Mouse (Mus musculus) liver, adult 2 months (tissue): ENCODE measurements around the gene Zc3h12a. TPM values are rescaled to one million over a fixed set of nuclear protein-coding genes. Genes with fewer than 3 reads are reported as not detected.
A peak's percentile ranks its signal among the peaks of the same experiment; 100 is the strongest.

Experiments used
- DNase-seq: peaks from one replicate; pipeline ENCODE4 v3.0.0-alpha.2; 2011; ENCODE audit warnings: low read depth, low spot score; ENCODE audit errors: extremely low read depth
- H3K27ac ChIP-seq: fragments of 200-500 bp; replicated peaks from 2 replicates; pipeline ENCODE4 v1.5.1; 2012; ENCODE audit warnings: low read depth, mild to moderate bottlenecking, control low read depth, inconsistent platforms, low read length; ENCODE audit not compliant: insufficient read depth
- H3K27me3 ChIP-seq: fragments of 200-500 bp; 2 replicates; pipeline ENCODE4 v1.6.1; 2012; ENCODE audit warnings: mild to moderate bottlenecking, moderate library complexity, low read length, inconsistent platforms; ENCODE audit not compliant: control insufficient read depth, insufficient read depth
- H3K36me3 ChIP-seq: fragments of 200-500 bp; 2 replicates; pipeline ENCODE4 v1.6.1; 2012; ENCODE audit warnings: low read length, inconsistent platforms; ENCODE audit not compliant: control insufficient read depth, insufficient read depth
- H3K4me1 ChIP-seq: fragments of 200-500 bp; 2 replicates; pipeline ENCODE4 v1.6.1; 2011; ENCODE audit warnings: low read length; ENCODE audit not compliant: control insufficient read depth, insufficient read depth
- H3K4me3 ChIP-seq: fragments of 200-500 bp; 2 replicates; pipeline ENCODE4 v1.5.1; 2011; ENCODE audit warnings: low read depth, mild to moderate bottlenecking, control low read depth, low read length, moderate library complexity; ENCODE audit not compliant: insufficient read depth
- H3K79me2 ChIP-seq: fragments of 200-500 bp; 2 replicates; pipeline ENCODE4 v1.6.1; 2012; ENCODE audit warnings: inconsistent platforms, mild to moderate bottlenecking, low read length, moderate library complexity; ENCODE audit not compliant: control insufficient read depth, insufficient read depth
- H3K9ac ChIP-seq: fragments of 200-500 bp; 2 replicates; pipeline ENCODE4 v1.6.1; 2012; ENCODE audit warnings: low read depth, mild to moderate bottlenecking, control low read depth, inconsistent platforms, low read length
- CTCF ChIP-seq: fragments of 200-500 bp; IDR thresholded peaks from 2 replicates; pipeline ENCODE4 v1.5.1; 2011; ENCODE audit warnings: low read depth, low read length, control low read depth
- POLR2A ChIP-seq: fragments of 200-500 bp; IDR thresholded peaks from 2 replicates; pipeline ENCODE4 v1.6.1; 2011; ENCODE audit warnings: low read length, control low read depth; ENCODE audit not compliant: insufficient read depth; ENCODE audit errors: extremely low read depth
- WGBS: fragments of 180-500 bp; shearing (Covaris S2); methylation state at CpG from one replicate; pipeline ENCODE4 v1.1.7; 2018; 5-methylcytosine and 5-hydroxymethylcytosine counted together
- polyA plus RNA-seq: library from polyadenylated mRNA; depleted of rRNA; stranded (reverse); fragments of >200 nt; gene quantifications from 2 replicates; pipeline ENCODE4 v1.2.3, GENCODE M21; 2012
- total RNA-seq: library from RNA; depleted of rRNA; stranded (reverse); fragments of >200 nt; gene quantifications from 2 replicates; pipeline ENCODE4 v1.2.3, GENCODE M21; 2014

Gene Zc3h12a
- total and polyA plus RNA-seq, 2 experiments: 0.74 to 3.0 TPM

- Histone ChIP-seq H3K27ac (peak overlapping the region; percentile 25), H3K4me3 (no peak overlapping the region), H3K4me1 (peaks cover 32% of the 10 kb centered on the region), H3K27me3 (no peaks in the 10 kb centered on the region), H3K79me2 (no peaks in the 10 kb centered on the region; the same call in 1 of the 2 replicates), H3K36me3 (peaks cover 8% of the 10 kb centered on the region; the same call in 1 of the 2 replicates), H3K9ac (no peak overlapping the region)
- DNase-seq: peak; percentile 36
- 51% methylated on average over 7 of the region's 7 CpGs for WGBS
- TF ChIP-seq POLR2A: no peak
- TF ChIP-seq CTCF: no peak
Measured at GRCm38 (mm10) chr4:125124424-125125209, 3.0 kb downstream of the Zc3h12a start.

- no peak for DNase-seq
- no peaks in the 10 kb centered on the region for H3K27me3 ChIP-seq
- H3K27ac ChIP-seq: peak overlapping the region; percentile 27
- TF ChIP-seq CTCF (no peak), POLR2A (no peak)
- no peaks in the 10 kb centered on the region; the same call in 1 of the 2 replicates for H3K79me2 ChIP-seq
- no peak overlapping the region for H3K4me3 ChIP-seq
- H3K9ac ChIP-seq: no peak overlapping the region
- H3K4me1 ChIP-seq: peaks cover 31% of the 10 kb centered on the region
- WGBS: 72% methylated on average over 7 of the region's 7 CpGs
- H3K36me3 ChIP-seq: peaks cover 8% of the 10 kb centered on the region; the same call in 1 of the 2 replicates
Measured at GRCm38 (mm10) chr4:125123279-125123671, 4.4 kb downstream of the Zc3h12a start.

- TF ChIP-seq POLR2A: no peak
- no peak for TF ChIP-seq CTCF
- no peak overlapping the region for H3K4me3 ChIP-seq
Measured at GRCm38 (mm10) chr4:125122431-125123278, 5.0 kb downstream of the Zc3h12a start.

GRCm38 (mm10) chr4:125119721-125120120, 7.9 kb downstream of the Zc3h12a start:
- Histone ChIP-seq H3K4me1 (peaks cover 43% of the 10 kb centered on the region), H3K79me2 (no peaks in the 10 kb centered on the region), H3K4me3 (no peak overlapping the region), H3K27me3 (no peaks in the 10 kb centered on the region), H3K9ac (no peak overlapping the region), H3K27ac (no peak overlapping the region), H3K36me3 (peaks cover 8% of the 10 kb centered on the region; the same call in 1 of the 2 replicates)
- 96% methylated on average over 11 of the region's 11 CpGs for WGBS
- no peak for DNase-seq
- no peak for TF ChIP-seq POLR2A

More at GRCm38 (mm10) chr4:125122431-125123278, 5.0 kb downstream of the Zc3h12a start:
- Histone ChIP-seq H3K27me3 (no peaks in the 10 kb centered on the region), H3K27ac (peak overlapping the region; percentile 27), H3K4me1 (peaks cover 27% of the 10 kb centered on the region), H3K9ac (peak overlapping the region; percentile 26; the same call in 1 of the 2 replicates), H3K36me3 (peaks cover 8% of the 10 kb centered on the region; the same call in 1 of the 2 replicates), H3K79me2 (no peaks in the 10 kb centered on the region; the same call in 1 of the 2 replicates)
- DNase-seq: peak; percentile 73
- 14% methylated on average over 16 of the region's 16 CpGs for WGBS

GRCm38 (mm10) chr4:125119070-125119469, 8.6 kb downstream of the Zc3h12a start:
- Histone ChIP-seq H3K9ac (no peak overlapping the region), H3K79me2 (no peaks in the 10 kb centered on the region), H3K36me3 (peaks cover 8% of the 10 kb centered on the region; the same call in 1 of the 2 replicates), H3K27me3 (no peaks in the 10 kb centered on the region), H3K4me1 (peaks cover 43% of the 10 kb centered on the region), H3K4me3 (no peak overlapping the region), H3K27ac (no peak overlapping the region)
- WGBS: 92% methylated on average over 10 of the region's 10 CpGs
- DNase-seq: no peak
- TF ChIP-seq CTCF: no peak
- TF ChIP-seq POLR2A: no peak
